Mouse (Mus musculus): ENCODE measurements around the gene Gm42669. TPM values are rescaled to one million over a fixed set of nuclear protein-coding genes. Genes with fewer than 3 reads are reported as not detected.

Gm42669 gene
- polyA plus RNA-seq, 1 experiment from 2014 or later: not detected

DNA sequence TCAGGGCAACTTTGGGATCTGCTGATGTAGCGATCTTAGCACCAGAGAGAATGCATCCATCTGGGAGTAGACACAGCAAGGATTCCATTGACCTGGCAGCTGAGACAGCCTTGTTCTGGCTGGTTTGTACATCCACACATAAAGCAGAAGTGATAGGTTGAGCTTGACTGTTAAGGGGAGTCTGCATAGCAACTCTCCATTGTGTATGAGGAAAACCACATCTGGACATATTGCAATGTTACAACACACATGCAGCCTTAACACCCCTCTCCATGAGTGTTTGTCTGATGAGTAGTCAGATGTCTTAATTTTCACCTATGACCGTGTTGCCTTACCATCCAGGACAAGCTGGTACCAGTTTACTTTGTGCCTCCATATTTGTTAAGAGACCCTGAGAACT is 14.9 kb upstream of the Gm42669 start:
- no peaks in the 10 kb centered on the region for H3K4me1 ChIP-seq (ENCODE audit: control insufficient read depth, low read depth, low read length)
- H3K36me3 ChIP-seq (ENCODE audit: control insufficient read depth, insufficient read depth): no peaks in the 10 kb centered on the region
- no peak overlapping the region for H3K27ac ChIP-seq (ENCODE audit: low read length)
- H3K9me3 ChIP-seq (replicated peaks; ENCODE audit: control insufficient read depth, low read length): no peaks in the 10 kb centered on the region; the same call in 1 of the 2 replicates
- WGBS (ENCODE audit: insufficient replicate concordance): 69% methylated on average over 2 of the region's 2 CpGs
- no peak overlapping the region for H3K4me3 ChIP-seq (ENCODE audit: low read depth, low read length)
- H3K9ac ChIP-seq (ENCODE audit: low read depth, low read length): no peak overlapping the region
- no peak for ATAC-seq (ENCODE audit: low read depth)
- H3K4me2 ChIP-seq (ENCODE audit: low read depth, low read length): no peak overlapping the region
- H3K27me3 ChIP-seq (ENCODE audit: control insufficient read depth, insufficient read depth, low read depth, low read length): no peaks in the 10 kb centered on the region

DNA sequence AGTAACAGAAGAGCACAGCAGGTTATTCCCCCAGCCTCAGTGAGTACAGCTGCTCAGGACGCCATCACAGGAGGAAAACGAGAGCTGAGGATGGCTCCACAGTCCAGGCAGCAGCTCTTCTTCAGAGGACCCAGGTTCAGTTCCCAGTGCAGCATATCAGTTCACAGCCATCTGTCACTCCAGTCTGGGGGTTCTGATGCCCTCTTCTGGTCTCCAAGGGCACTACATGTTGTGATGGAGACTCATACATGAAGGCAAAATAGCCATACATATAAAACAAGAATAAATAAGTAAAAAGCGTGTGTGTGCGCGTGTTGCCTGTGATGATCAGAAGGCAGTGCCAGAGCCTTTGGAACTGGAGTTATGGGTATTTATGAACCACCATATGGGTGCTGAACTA is 12.7 kb upstream of the Gm42669 start:
- no peaks in the 10 kb centered on the region for H3K36me3 ChIP-seq (ENCODE audit: control insufficient read depth, insufficient read depth)
- no peaks in the 10 kb centered on the region; the same call in 1 of the 2 replicates for H3K9me3 ChIP-seq (replicated peaks; ENCODE audit: control insufficient read depth, low read length)
- no peak overlapping the region for H3K4me3 ChIP-seq (ENCODE audit: low read depth, low read length)
- ATAC-seq (ENCODE audit: low read depth): no peak
- H3K9ac ChIP-seq (ENCODE audit: low read depth, low read length): no peak overlapping the region
- H3K27ac ChIP-seq (ENCODE audit: low read length): no peak overlapping the region
- no peaks in the 10 kb centered on the region for H3K4me1 ChIP-seq (ENCODE audit: control insufficient read depth, low read depth, low read length)
- H3K27me3 ChIP-seq (ENCODE audit: control insufficient read depth, insufficient read depth, low read depth, low read length): no peaks in the 10 kb centered on the region
- H3K4me2 ChIP-seq (ENCODE audit: low read depth, low read length): no peak overlapping the region
- 90% methylated on average over 5 of the region's 5 CpGs for WGBS (ENCODE audit: insufficient replicate concordance)

DNA sequence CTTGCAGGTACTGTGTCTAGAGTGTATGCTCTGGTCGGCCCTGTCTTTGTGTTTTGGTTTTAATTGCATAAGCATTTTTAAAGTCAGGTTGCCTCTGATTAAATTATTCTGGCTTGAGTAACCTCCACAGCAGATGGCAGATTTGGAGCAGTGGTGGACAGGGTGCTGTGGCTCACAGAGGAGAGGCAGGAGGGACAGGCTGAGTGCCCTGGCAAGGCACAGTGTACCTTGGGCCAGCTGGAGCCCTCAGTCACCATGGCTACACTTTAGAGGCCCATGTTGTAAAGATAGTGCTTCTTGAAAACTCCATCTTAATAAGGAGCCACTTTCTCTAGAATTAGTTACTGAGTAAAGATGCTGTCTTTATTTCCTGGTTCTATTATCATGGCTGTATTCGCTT is 11.4 kb upstream of the Gm42669 start:
- no peaks in the 10 kb centered on the region; the same call in 1 of the 2 replicates for H3K9me3 ChIP-seq (replicated peaks; ENCODE audit: control insufficient read depth, low read length)
- ATAC-seq (ENCODE audit: low read depth): no peak
- no peak overlapping the region for H3K27ac ChIP-seq (ENCODE audit: low read length)
- no peak overlapping the region for H3K9ac ChIP-seq (ENCODE audit: low read depth, low read length)
- H3K36me3 ChIP-seq (ENCODE audit: control insufficient read depth, insufficient read depth): no peaks in the 10 kb centered on the region
- H3K4me2 ChIP-seq (ENCODE audit: low read depth, low read length): no peak overlapping the region
- no peaks in the 10 kb centered on the region for H3K4me1 ChIP-seq (ENCODE audit: control insufficient read depth, low read depth, low read length)
- WGBS (ENCODE audit: insufficient replicate concordance): 74% methylated on average over 2 of the region's 2 CpGs
- H3K27me3 ChIP-seq (ENCODE audit: control insufficient read depth, insufficient read depth, low read depth, low read length): no peaks in the 10 kb centered on the region
- H3K4me3 ChIP-seq (ENCODE audit: low read depth, low read length): no peak overlapping the region

DNA sequence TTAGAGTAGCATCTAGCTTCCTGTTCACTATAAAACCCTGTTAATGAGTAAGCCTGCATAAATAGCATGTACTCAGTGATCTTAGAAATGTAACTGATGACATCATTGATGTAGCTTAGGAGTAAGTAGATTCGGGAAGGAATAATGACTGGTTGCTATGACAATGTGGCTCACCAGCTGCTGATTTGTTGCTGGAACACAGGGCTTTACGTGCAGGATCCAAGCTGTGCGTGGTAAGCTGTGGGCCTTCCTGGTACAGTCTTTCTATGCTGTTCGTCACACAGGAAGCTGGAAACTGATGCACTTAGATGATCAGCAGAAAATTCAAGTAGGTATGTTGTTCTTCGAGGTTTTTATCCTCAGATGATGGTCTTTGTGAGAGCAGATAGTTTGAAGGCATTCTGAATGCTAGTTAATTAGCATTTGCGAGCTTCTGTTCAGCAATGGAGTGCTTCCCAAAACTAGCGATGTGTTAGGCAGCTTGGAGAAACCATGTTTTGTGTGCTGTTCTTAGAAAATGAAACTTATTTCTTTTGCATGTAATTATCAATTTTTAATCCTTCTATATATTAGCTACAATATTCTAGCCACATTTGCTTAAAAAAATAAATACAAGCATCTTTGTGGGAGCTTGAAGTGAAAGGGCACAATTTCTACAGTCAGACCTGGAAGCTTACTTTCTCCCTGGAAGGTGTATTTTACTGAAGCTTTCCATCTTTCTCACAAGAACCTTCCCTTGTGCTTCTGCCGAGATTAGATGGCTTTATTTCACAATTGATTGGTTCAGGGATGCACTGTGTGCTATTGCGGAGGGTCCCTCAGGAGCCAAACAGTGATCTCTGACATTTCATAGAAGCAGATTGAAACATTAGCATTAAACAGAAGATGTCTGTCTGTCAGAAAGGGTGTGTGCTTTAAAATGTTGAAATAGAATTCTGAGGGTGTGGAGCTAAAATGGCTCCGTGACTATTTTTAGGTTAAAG is 9.6 kb upstream of the Gm42669 start:
- no peak overlapping the region for H3K27ac ChIP-seq (ENCODE audit: low read length)
- WGBS (ENCODE audit: insufficient replicate concordance): 60% methylated on average over 10 of the region's 10 CpGs
- ATAC-seq (ENCODE audit: low read depth): no peak

DNA sequence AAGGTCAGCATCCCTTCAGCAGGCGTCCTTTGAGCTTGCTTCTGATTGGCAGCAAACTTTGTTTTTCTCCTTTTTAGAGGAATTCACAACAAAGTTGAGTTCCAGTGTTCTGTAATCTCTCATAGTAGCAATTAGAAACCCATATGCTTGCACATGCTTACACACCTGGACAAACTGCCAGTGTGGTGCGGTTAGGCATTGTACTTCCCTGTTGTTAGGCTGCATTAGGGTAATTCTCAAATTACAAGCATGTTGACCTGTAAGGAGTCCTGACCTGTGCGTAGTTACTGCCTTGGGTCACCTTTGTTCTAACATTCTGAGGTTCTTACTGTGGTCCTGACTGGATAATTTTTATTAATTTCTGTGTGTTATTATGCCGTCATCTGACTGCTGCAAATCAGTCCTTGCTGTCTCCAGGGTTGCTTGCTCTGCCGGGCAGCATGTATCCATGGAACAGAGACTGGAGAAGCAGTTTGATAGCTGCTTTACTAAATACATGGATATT is 8.6 kb upstream of the Gm42669 start:
- no peaks in the 10 kb centered on the region; the same call in 1 of the 2 replicates for H3K9me3 ChIP-seq (replicated peaks; ENCODE audit: control insufficient read depth, low read length)
- no peak overlapping the region for H3K4me2 ChIP-seq (ENCODE audit: low read depth, low read length)
- no peak overlapping the region for H3K9ac ChIP-seq (ENCODE audit: low read depth, low read length)
- H3K27ac ChIP-seq (ENCODE audit: low read length): no peak overlapping the region
- H3K36me3 ChIP-seq (ENCODE audit: control insufficient read depth, insufficient read depth): no peaks in the 10 kb centered on the region
- ATAC-seq (ENCODE audit: low read depth): no peak
- H3K4me1 ChIP-seq (ENCODE audit: control insufficient read depth, low read depth, low read length): no peaks in the 10 kb centered on the region
- 71% methylated on average over 5 of the region's 5 CpGs for WGBS (ENCODE audit: insufficient replicate concordance)
- H3K4me3 ChIP-seq (ENCODE audit: low read depth, low read length): no peak overlapping the region
- H3K27me3 ChIP-seq (ENCODE audit: control insufficient read depth, insufficient read depth, low read depth, low read length): no peaks in the 10 kb centered on the region

More for the DNA sequence above, 9.6 kb upstream of the Gm42669 start:
- no peaks in the 10 kb centered on the region for H3K4me1 ChIP-seq (ENCODE audit: control insufficient read depth, low read depth, low read length)
- H3K4me3 ChIP-seq (ENCODE audit: low read depth, low read length): no peak overlapping the region
- no peak overlapping the region for H3K9ac ChIP-seq (ENCODE audit: low read depth, low read length)
- H3K36me3 ChIP-seq (ENCODE audit: control insufficient read depth, insufficient read depth): no peaks in the 10 kb centered on the region
- no peaks in the 10 kb centered on the region for H3K27me3 ChIP-seq (ENCODE audit: control insufficient read depth, insufficient read depth, low read depth, low read length)
- H3K9me3 ChIP-seq (replicated peaks; ENCODE audit: control insufficient read depth, low read length): no peaks in the 10 kb centered on the region; the same call in 1 of the 2 replicates
- no peak overlapping the region for H3K4me2 ChIP-seq (ENCODE audit: low read depth, low read length)

DNA sequence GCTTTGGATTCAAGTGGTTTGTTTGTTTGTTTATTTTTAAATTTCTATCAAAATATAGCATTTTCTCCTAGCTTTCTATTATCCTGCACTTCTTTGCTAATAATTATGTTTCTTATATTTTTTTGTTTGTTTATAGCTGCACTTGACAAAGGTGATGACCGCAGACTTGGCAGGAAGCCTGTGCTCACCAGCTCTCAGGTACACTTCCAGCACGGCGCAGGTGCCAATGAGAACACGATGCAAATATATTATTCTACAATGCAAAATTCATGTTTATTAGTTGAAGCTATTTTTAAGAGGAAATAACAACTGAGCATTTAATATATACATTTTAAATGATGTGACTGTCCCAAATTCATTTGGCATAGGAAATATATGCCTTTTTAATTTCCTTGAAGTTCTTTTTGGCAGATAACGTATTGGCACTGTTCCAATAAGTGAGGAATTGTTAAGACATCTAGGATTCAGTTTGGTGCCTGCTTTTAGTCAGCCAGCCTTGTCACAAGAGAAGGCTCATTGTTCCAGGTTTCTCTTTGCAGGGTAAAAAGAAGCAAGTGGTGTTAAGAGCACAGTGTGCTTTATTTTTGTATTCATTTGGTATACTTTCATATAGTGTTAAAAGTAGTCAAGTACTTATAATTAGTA is 7.4 kb upstream of the Gm42669 start:
- Histone ChIP-seq H3K4me3 (ENCODE audit: low read depth, low read length) (no peak overlapping the region), H3K27ac (ENCODE audit: low read length) (no peak overlapping the region), H3K9me3 (replicated peaks; ENCODE audit: control insufficient read depth, low read length) (no peaks in the 10 kb centered on the region), H3K4me1 (ENCODE audit: control insufficient read depth, low read depth, low read length) (no peaks in the 10 kb centered on the region), H3K27me3 (ENCODE audit: control insufficient read depth, insufficient read depth, low read depth, low read length) (no peaks in the 10 kb centered on the region), H3K9ac (ENCODE audit: low read depth, low read length) (no peak overlapping the region), H3K4me2 (ENCODE audit: low read depth, low read length) (no peak overlapping the region), H3K36me3 (ENCODE audit: control insufficient read depth, insufficient read depth) (no peaks in the 10 kb centered on the region)
- 78% methylated on average over 5 of the region's 5 CpGs for WGBS (ENCODE audit: insufficient replicate concordance)
- ATAC-seq (ENCODE audit: low read depth): no peak

DNA sequence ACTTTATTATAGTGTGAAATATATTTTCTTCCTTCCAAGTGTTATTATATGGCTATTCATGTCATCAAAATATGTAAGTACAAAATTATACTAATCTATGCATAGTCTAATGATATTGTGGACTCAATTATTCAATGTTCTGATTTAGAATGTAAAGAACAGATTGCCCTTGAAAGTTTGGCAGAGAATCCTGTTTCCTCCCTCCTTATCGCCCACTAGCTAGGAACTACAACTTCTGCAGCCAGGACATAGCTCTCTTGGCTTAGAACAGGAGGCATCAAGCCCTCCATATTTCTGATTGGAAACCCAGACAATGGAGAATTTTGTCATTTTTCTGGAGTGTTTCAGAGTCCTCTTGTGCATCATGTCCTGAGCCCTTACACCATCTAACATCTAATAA is 6.7 kb upstream of the Gm42669 start:
- H3K4me3 ChIP-seq (ENCODE audit: low read depth, low read length): no peak overlapping the region
- H3K9me3 ChIP-seq (replicated peaks; ENCODE audit: control insufficient read depth, low read length): no peaks in the 10 kb centered on the region
- no peaks in the 10 kb centered on the region for H3K36me3 ChIP-seq (ENCODE audit: control insufficient read depth, insufficient read depth)
- ATAC-seq (ENCODE audit: low read depth): no peak
- no peaks in the 10 kb centered on the region for H3K27me3 ChIP-seq (ENCODE audit: control insufficient read depth, insufficient read depth, low read depth, low read length)
- WGBS (ENCODE audit: insufficient replicate concordance): 53% methylated on average over 1 of the region's 1 CpGs
- H3K4me2 ChIP-seq (ENCODE audit: low read depth, low read length): no peak overlapping the region
- no peaks in the 10 kb centered on the region for H3K4me1 ChIP-seq (ENCODE audit: control insufficient read depth, low read depth, low read length)
- no peak overlapping the region for H3K27ac ChIP-seq (ENCODE audit: low read length)
- no peak overlapping the region for H3K9ac ChIP-seq (ENCODE audit: low read depth, low read length)

DNA sequence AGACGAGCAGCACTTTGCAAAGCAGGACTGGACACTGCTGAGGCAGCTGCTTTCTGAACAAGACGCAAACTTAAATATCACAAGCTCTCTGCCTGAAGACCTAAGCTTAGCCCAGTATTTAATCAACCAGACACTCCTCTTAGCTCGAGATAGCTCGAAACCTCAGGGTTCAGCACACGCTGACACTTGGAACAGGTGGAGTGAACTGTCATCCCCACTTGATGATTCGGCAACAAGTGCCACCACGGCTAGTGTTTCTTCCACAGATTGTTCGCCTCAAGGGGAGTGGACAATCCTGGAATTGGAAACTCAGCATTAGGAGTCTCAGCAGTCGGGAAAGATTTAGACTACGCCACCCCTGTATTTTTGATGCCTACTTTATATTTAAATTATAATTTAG is 3.1 kb downstream of the Gm42669 start:
- Histone ChIP-seq H3K4me3 (ENCODE audit: low read depth, low read length) (no peak overlapping the region), H3K4me1 (ENCODE audit: control insufficient read depth, low read depth, low read length) (no peaks in the 10 kb centered on the region), H3K36me3 (ENCODE audit: control insufficient read depth, insufficient read depth) (no peaks in the 10 kb centered on the region), H3K9ac (ENCODE audit: low read depth, low read length) (no peak overlapping the region), H3K27me3 (ENCODE audit: control insufficient read depth, insufficient read depth, low read depth, low read length) (no peaks in the 10 kb centered on the region), H3K4me2 (ENCODE audit: low read depth, low read length) (no peak overlapping the region), H3K9me3 (replicated peaks; ENCODE audit: control insufficient read depth, low read length) (no peaks in the 10 kb centered on the region), H3K27ac (ENCODE audit: low read length) (no peak overlapping the region)
- WGBS (ENCODE audit: insufficient replicate concordance): 71% methylated on average over 10 of the region's 10 CpGs
- ATAC-seq (ENCODE audit: low read depth): no peak

DNA sequence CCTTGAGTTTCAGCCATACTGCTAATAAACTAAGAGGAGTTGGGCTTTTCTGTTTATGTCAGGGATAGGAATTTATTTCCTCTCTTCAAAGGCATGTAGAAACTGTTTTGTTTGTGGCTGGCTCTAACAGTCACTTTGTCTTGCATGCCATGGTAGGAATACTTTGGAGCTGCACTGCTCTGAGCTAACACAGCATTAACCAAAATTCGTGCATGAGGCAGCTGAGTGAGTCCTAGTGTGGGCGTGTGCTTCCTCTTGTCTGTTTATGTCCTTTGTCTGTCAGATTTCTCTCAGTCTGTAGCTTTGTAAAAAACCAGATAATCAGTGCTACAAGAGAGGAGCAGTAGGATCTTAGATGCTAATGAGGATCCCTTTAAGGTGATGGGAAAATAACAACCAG is 3.9 kb downstream of the Gm42669 start:
- H3K4me2 ChIP-seq (ENCODE audit: low read depth, low read length): no peak overlapping the region
- no peaks in the 10 kb centered on the region for H3K36me3 ChIP-seq (ENCODE audit: control insufficient read depth, insufficient read depth)
- 35% methylated on average over 2 of the region's 2 CpGs for WGBS (ENCODE audit: insufficient replicate concordance)
- H3K4me3 ChIP-seq (ENCODE audit: low read depth, low read length): no peak overlapping the region
- no peaks in the 10 kb centered on the region for H3K4me1 ChIP-seq (ENCODE audit: control insufficient read depth, low read depth, low read length)
- no peaks in the 10 kb centered on the region for H3K9me3 ChIP-seq (replicated peaks; ENCODE audit: control insufficient read depth, low read length)
- no peaks in the 10 kb centered on the region for H3K27me3 ChIP-seq (ENCODE audit: control insufficient read depth, insufficient read depth, low read depth, low read length)
- H3K27ac ChIP-seq (ENCODE audit: low read length): no peak overlapping the region
- no peak for ATAC-seq (ENCODE audit: low read depth)
- no peak overlapping the region for H3K9ac ChIP-seq (ENCODE audit: low read depth, low read length)

Measured in liver, embryonic 16.5 days (tissue).